Mouse (Mus musculus): ENCODE data around the gene Utrn.

The Utrn gene

DNA sequence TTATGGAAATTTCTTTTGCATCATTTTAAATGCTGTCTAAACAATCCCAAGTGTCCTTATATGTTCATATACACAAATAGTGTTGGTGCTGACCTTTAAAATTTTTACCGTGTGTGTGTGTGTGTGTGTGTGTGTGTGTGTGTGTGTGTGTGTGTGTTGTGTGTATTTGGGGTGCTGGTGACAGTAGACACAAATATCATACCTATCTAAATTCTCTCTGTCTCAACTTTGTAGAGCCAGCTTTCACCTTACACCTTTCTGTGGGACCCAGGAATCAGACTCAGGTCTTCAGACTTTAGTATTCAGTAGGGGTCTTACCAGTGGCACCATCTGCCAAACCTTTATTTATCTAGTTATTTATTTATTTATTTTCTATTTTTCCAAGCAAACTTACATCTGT, 681 bp upstream of the Utrn start:
- DNase-seq (ENCODE audit: low read depth), result no peak

DNA sequence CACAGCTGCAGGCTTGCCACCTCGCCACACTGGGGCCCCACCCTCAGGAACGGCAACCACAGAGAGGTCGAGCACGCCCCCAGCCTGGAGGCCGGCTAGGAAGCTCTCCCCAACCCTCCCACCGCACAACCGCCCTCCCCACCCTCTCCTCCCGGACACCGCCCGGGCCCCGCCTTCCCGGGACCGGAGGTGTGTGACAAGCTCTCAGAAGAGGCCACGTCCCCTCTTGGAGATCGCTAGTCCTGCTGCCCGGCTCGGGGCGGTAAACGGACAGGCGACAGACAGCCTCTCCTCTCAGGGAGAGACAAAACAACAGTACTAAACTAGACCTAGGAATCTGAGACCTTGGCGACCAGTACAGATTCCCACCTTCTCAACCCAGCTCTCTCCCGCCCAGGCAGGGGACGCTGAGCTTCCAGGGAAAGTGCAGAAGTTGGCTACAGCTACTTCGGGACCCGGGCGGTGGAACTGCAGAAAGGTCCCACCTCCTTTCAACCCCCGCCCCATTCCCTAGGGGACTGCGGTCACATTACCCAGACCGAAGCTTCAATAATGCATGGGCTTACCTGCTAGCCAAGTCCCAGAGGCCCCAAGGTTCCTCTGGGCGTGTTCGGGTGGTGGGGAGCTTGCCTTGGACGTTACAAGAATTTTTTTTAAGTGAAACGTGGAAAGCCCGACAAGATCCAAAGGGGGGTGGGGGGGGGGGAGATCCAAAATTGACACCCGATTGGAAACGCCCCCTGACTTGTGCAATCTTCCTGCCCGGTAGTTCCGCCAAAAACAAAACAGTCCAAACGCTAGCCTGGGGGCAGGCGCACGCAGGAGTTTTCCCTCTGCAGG, 756 bp downstream of the Utrn start:
- DNase-seq (ENCODE audit: low read depth), result peak; percentile 49

DNA sequence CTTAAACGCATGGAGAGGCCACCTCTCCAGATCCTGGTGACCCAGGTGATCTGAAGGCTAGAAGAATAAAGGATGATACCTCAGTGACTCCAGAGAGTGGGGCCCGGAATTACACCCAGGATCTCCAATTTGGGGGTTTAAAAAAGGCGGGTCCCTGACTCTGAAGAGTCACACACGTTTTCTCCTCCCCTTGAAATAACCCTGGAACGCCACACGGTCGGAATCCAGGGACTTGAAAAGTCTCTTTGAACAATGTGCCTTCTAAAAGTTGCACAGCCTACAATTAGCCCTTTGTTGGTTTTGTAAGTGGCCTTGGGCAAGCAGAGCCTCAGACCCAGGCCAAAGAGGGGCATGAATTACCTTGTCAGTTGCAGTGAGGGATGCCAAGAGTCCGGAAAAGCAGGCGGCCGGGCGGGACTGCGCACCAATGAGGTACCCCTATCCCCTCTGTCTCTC, 1.4 kb downstream of the Utrn start:
- no peak for DNase-seq (ENCODE audit: low read depth)

DNA sequence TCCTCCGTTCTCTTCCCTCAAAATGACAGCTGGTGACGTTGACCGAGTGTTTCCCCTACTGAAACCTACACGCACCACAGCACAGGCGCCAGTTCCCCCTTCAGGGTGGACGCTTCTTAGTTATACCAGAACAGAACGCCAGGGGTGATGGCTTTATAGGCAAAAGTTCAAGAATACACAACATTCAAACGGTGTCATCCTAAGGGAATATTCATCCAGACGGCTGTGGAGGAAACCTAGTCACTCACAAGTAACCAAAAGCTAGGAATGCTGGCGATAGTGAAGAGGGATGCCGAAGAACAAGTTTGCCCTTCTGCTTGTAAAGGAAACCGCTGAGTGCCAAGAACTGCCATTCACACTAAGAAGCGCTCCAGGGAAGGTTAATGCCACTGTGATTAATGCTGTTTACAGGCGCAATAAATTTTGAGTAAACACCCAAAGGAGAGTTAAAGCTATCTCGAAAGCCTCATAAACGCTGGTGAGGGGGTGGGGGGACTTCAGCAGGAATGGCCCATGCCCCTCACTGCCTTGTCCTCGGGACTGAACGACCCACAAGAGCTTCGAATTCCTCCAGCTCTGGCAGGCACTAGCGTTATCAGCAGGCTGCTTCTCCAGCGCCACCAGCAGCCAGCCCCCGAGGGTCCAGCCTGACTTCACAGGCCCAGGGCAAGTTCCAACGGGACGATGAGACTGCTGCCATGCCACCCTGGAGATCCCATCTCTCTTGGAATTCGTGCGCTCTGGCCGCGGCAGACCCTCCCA, 2.0 kb downstream of the Utrn start:
- DNase-seq (ENCODE audit: low read depth), result peak; percentile 47

DNA sequence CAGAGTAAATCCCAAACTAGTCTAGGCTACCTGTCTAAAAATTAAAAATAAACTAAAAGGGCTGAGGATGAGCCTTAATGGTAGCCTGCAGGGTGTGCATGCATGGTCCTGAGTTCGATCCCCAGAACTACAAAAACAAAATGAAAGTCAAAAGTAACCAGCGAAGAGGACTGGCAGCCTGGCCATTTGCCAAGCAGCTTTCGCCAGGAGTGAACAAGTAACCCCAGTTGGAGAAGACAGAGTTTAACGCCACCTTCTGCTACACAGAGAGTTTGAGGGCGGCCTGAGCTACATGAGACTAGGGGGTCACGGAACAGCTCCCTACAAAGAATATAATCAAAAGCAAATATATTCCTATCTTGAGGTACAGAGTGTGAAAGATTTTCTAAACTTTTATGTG, 4.0 kb downstream of the Utrn start:
- no peak for DNase-seq (ENCODE audit: low read depth)

DNA sequence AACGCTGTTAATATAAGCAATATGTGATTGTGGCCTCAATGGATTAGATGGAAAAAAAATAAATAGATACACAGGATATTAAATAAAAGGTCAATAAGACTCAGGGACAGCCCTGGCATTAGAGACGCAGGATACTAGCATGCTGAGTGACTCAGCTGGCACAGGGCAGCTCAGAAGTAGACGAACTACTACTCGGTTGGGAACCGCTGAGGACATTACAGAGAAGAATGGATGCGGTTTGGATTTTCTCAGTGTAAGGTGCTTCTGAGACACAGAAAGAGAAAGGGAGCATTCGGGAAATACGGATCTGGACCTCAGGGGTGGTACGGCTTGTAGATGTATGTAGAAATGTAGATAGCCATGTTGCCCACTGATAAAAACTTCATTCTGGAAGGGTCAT, 5.6 kb downstream of the Utrn start:
- no peak for DNase-seq (ENCODE audit: low read depth)

DNA sequence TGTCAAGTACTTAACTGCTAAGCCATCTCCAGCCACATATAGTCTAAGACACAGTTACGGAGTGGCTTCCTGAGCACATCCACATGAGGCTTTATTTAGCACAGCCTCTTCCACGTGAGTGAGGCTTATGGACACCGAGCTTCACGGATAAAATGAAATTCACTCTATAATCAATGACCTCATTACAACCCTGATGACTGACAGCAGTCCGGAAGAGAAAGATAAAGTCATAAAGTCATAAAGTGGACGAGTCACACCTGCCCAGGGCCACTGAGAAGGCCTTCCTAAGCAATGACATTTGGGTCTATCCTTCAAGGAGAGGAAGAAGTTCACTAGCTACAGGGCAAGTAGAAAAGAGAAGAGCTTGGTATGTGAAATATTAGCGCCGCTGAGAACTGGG, 7.1 kb downstream of the Utrn start:
- DNase-seq (ENCODE audit: low read depth), result no peak

DNA sequence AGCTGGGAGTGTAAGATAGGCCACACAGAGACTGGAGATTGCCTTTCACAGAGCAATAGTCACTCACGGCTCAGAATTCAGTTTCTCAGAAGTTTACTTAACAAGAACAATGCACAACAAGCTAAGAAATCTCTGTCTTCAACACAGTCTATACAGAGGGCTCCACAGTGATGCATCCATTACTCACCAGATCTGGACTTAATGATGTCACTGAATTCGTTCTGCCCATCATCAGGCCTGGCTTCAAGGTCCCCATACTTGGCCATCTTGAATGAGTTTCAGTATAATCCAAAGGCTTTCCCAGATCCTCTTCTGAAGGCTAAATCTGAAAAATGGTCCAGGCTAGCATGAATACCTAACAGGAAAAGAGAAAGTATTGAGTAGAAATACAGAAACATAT, 7.8 kb downstream of the Utrn start:
- DNase-seq (ENCODE audit: low read depth), result no peak

DNA sequence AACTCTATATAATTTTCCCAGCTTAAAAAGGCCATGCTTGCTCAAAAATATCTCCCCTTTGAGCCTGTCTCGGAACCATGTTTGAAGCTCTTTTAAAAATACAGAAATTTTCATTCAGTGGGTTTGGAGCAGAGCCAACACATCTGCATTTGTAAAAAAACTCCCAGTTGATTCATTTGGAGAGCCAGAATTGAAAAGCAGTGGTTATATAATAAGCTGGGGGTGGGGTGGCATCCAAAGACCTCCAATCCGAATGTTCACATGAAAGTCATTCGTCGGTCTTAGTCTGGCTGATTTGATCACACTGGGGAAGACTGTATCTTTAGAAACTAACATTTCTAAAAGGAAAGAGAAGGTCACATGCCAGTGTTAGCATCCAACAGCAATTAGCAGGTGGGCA, 8.4 kb downstream of the Utrn start:
- DNase-seq (ENCODE audit: low read depth), result no peak

DNA sequence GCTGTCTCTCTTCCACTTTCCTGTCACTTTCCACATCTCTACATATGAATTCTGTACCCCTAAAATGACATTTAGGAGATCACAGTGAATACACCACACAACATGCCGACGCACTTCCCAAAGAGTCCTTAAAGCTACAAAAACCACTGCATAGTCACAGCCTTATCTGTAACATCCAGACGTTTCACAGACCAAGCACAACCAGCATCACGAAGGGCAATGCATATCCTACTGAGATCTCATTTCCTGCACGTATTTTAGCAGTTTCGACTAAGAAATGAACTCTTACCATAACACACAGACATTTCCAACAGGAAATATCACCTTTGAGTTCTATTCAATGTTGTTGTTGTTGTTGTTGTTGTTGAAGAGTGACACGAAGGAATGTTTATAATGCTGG, 8.8 kb downstream of the Utrn start:
- DNase-seq (ENCODE audit: low read depth), result peak; percentile 21

DNA sequence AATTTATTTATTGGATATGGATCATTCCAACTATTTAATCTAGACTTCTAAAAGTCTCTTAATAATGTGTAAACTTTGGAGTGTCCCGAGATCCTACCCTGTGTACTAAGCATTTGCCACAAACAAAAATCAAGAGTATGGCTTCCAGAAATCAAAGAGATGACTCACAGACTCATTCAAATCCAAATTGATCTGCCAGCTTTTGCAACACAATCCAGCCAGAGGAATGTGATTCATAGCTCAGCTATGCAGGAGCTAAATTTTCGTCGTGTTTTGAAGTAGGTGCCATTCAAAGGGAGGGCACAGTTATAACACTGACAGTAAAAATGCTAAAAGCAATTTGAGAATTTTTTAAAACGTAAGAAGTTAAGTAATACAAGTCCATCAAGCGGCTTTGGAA, 11.1 kb downstream of the Utrn start:
- DNase-seq (ENCODE audit: low read depth), result no peak

DNA sequence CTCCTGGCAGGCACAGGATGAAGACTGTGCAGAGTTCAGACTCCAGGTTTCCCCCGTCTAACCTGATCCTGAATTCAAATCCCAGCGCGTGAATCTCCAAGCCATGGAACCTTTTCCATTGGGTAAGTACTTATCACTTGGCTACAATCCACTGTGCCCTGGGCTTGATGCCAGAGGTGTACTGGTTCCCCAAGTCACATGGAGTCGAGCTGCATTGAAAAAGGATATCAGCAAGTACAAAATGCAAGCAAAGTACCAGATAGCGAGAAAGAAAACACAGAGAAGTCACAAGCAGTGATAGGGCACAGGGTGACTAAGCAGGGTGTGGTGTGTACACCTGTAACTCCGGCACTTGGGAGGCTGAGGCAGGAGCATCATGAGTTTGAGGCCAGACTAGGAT, 14.9 kb downstream of the Utrn start:
- no peak for DNase-seq (ENCODE audit: low read depth)

DNA sequence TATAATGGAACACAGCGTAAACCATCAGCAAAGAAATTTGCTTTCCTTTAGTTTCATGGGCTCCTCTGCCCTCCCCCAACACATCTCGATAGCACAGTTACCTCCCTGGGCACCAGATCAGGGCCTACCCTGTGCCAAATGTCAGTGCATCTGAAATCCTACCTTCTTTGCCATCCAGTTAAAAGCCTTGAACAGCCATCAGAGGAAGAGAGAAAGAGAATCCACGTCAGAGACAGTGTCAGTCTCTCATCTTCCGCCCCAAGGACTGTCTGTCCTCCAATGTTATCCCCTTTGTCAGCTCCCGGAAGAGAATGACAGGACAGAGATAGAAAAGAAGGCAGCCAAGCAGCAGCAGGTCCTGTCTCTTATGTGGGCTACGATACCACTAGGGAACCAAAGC, 15.4 kb downstream of the Utrn start:
- DNase-seq (ENCODE audit: low read depth), result no peak

DNA sequence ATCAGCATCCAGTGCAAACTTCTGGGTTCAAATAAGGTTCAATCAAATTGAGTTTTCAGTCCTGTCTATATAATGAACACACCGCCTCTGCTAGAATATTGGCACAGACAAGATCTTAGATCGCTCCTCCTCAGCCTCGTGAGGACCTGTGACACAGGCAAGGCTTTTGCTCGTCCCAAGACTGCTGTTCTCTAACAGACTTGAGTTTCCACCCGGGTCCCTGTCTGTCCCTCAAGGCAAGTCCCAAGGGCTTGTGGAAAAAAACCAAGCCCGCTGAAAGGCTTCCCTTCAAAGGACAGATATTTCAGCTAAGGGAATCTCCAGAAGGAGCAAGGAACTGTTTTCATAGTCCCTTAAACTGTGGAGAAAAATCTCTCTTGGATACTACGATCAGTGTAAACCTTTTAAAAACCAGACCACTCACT, 16.0 kb downstream of the Utrn start:
- DNase-seq (ENCODE audit: low read depth), result no peak

DNA sequence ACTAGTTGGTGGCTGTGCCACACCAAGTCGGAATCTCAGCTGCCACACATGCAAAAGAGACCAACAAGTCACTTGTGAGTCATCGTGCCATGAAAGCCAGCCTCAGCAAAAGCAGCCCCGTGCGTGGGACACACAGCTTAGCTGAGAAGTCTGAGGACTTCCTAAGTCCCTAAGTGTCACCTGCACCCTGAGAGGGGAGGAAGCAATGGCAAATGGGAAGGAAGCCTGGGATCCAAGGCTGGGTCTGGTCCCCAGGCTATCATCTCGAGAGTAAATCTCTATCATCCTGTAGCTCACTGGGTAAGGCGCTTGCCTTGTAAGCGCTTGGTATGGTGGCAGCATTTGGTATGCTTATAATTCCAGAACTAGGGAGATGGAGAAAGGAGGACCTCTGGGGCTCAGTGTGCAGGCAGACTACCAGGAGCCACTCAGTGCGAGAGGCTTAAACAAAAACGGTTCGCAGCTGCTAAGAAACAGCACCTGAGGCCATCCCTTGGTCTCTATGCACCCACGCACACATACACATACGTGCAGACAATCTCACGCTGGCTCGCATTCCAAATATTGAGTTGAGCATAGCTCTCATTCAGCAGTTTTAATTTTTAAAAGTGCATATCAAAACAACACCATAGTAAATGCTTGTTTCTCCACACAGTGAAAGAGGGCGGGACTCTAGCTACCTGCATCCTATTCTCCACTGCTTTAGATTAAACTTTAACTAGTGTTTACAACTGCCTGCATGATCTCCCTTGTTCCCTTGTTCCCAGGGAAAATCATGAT, 16.6 kb downstream of the Utrn start:
- DNase-seq (ENCODE audit: low read depth), result no peak

DNA sequence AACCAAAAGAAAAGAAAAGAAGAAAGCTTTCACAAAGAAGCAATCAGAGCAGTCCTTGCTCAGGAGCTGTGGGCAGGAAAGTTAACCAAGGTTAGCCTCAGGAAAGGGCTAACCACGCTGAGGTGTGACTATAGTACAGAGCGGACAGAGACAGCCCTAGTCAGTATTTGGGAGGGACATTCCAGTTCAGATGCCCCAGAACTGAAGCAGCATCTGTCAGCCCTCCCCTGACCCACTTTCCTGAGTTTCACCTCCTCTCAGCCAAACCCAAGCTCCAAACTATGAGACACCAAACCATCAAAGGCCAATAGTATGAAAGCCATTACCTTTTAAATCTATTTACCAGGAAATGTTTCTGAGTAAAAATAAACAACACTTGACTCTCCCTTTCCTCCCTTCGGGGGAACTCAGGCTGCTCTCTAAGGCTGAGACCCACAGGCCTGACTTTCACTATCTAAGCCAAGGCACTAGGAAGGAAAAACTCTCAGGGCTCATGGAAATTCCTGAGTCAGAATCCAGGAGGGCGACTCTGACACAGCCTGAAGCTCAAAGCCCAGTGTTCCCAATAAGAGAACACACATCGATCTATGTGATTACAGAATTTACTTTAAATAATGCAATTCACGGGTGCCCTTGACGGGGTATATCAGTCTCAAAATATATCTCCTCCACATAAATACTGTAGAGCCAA, 18.2 kb downstream of the Utrn start:
- no peak for DNase-seq (ENCODE audit: low read depth)

DNA sequence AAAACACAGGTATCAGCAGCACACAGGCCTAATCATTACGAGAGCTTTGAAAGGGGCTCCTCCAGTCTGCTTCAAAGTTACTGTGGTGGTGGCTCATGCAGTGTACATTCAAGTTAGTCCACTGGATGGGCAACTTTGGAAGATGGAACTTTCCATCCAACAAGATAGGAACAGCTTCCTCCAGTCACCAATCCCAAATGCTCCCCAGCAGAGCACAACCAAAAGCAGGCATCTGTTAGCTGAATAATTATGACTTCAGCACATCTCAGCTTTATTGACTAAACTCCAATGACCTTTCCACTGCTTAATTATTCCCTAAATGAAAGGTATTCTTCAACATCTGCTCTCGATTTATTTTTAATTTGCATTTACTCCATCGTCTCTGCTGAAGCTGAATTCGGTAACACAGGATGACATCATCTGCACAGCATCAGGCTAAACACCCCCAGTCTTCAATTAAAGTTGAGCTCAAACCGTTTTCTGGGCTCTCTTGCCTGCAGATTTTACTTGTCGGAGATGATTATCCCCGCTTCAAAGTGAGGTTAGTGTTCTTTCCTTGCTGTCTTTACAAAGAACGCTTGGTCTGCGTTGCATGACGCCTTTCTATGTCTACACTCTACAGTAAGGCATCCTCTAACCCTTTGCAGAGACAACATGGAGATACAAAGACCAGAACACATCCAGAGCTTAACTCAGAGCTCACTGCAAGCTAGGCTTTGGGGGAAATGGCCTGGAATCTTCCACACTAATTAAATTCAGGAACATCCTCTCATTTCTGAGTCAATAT, 20.6 kb downstream of the Utrn start:
- no peak for DNase-seq (ENCODE audit: low read depth)

DNA sequence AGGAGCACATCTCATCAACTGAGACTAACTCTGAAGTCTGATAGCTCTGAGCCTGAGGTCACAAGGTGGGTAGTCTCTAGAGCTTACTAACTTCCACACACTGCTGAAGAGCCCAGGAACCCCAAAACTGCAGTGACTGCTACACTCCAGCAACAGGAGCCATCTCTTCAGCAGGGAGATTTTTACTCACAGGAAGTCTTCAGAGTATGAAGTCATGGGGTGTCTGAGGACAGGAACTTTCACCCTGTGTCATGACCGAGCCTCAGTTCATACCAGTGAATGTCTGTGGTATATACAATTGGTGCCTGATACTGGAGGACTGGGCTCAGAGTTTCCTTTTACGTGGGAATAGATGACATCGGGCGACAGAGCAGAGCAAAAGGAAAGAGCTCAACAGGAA, 26.6 kb downstream of the Utrn start:
- peak; percentile 74 for DNase-seq (ENCODE audit: low read depth)

DNA sequence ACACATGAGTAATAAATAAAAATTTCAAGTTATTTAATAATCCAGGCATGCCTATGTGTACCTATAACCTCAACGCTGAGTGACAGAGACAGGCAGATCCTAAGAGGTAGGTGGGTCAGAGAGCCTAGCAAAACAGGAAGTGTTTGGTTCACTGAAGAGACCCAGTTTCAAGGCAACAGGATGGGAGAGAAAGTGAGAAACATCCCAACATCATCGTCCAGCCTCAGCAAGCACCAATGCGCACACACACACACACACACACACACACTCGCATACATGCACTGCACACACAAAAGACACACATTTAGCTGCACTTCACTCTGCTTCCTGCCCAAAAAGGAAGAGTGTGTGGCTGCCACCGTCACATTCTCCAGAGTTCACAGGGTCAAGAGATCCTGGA, 27.7 kb downstream of the Utrn start:
- DNase-seq (ENCODE audit: low read depth), result peak; percentile 65

DNA sequence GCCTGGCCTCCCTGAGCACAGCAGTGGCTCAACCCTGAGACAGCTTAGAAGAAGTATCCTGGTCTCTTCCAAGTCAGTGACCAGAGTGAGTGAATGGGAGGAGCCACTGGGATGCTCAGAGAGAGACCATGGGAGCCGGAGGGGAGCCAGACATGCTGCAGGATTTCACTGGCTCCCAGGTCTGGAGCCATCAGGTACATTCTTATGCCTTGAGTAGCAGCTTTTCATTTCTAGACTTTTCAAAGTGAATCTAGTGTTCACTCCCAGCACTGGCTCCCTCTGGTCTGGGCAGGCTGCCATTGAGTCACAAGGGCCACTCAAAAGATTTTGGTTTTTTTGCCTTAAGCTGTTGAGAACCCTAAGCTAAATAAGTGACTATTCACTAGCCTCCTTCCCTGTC, 31.5 kb downstream of the Utrn start:
- no peak for DNase-seq (ENCODE audit: low read depth)

All from naive thymus-derived CD4-positive, alpha-beta T cell, adult 2 months (primary cell).